Mouse (Mus musculus) heart, embryonic 16.5 days (tissue): ENCODE measurements around the gene Spata16. TPM values are rescaled to one million over a fixed set of nuclear protein-coding genes. Genes with fewer than 3 reads are reported as not detected.
"Not testable (repeated sequence)": the region's sequence is repeated elsewhere in the genome, so short reads cannot be mapped to it uniquely, and the experiment has no call there.

ENCODE experiments used
- ATAC-seq: fragments of 200-750 bp; cut with Nextera tagmentation; replicated peaks from 2 replicates; pipeline ENCODE4 v1.8.0; 2017; ENCODE audit warnings: moderate number of reproducible peaks; ENCODE audit not compliant: insufficient read depth, low FRiP score; ENCODE audit errors: extremely low read depth
- H3K27ac ChIP-seq: fragments of 300-500 bp; sonication (generic); 2 replicates; pipeline ENCODE4 v1.5.1; 2014; ENCODE audit warnings: mild to moderate bottlenecking, low read length, control low read depth, moderate library complexity
- H3K27me3 ChIP-seq: fragments of 300-500 bp; sonication (generic); 2 replicates; pipeline ENCODE4 v1.6.1; 2014; ENCODE audit warnings: low read length, mixed read lengths; ENCODE audit not compliant: control insufficient read depth, insufficient read depth
- H3K36me3 ChIP-seq: fragments of 300-500 bp; sonication (generic); 2 replicates; pipeline ENCODE4 v1.6.1; 2014; ENCODE audit not compliant: control insufficient read depth, insufficient read depth
- H3K4me1 ChIP-seq: fragments of 300-500 bp; sonication (generic); 2 replicates; pipeline ENCODE4 v1.6.1; 2014; ENCODE audit warnings: low read length, mixed read lengths; ENCODE audit not compliant: control insufficient read depth, insufficient read depth
- H3K4me2 ChIP-seq: fragments of 300-500 bp; sonication (generic); 2 replicates; pipeline ENCODE4 v1.6.1; 2014; ENCODE audit warnings: low read depth, mild to moderate bottlenecking, control low read depth, low read length
- H3K4me3 ChIP-seq: fragments of 300-500 bp; sonication (generic); 2 replicates; pipeline ENCODE4 v1.5.1; 2014; ENCODE audit warnings: mild to moderate bottlenecking, control low read depth, low read length
- H3K9ac ChIP-seq: fragments of 300-500 bp; sonication (generic); 2 replicates; pipeline ENCODE4 v1.6.1; 2014; ENCODE audit warnings: low read length, control low read depth
- H3K9me3 ChIP-seq: fragments of 300-500 bp; sonication (generic); replicated peaks from 2 replicates; pipeline ENCODE4 v1.6.1; 2016; ENCODE audit warnings: low read length; ENCODE audit not compliant: control insufficient read depth
- WGBS: fragments of 180-500 bp; shearing (Covaris S2); extraction: QIAGEN DNeasy Blood & Tissue Kit; methylation state at CpG from one replicate; pipeline ENCODE4 v1.1.7; 2014; 5-methylcytosine and 5-hydroxymethylcytosine counted together
- polyA plus RNA-seq: library from polyadenylated mRNA; unstranded; fragments of >200 nt; fragmentation: Nextera tagmentation; extraction: Ambion mirVana; gene quantifications from 2 replicates; pipeline ENCODE4 v1.2.1, GENCODE M21; 2015

Gene Spata16
- polyA plus RNA-seq, 1 experiment from 2014 or later = not detected

DNA sequence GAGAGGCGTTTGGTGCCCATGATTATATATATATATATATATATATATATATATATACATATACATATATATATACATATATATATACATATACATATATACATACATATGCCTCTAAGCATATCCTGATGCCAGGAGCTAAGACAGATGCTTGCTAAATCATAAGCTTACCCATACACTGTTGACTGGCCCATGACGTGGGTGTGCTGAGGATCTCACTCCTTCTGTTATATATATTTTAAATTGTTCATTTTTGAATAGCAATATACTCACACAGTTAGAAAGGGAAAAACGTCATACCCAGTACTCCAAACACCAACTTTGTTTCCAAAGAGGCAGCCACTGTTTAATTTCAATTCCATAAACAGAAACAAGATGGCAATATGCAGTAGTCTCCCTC lies 48.4 kb downstream of the Spata16 start:
- H3K4me1 ChIP-seq = no peaks in the 10 kb centered on the region
- ATAC-seq = no peak
- H3K27me3 ChIP-seq = no peaks in the 10 kb centered on the region
- no peaks in the 10 kb centered on the region for H3K36me3 ChIP-seq
- 68% methylated on average over 3 of the region's 3 CpGs for WGBS
- no peak overlapping the region for H3K9ac ChIP-seq
- no peak overlapping the region for H3K4me3 ChIP-seq
- H3K9me3 ChIP-seq = no peaks in the 10 kb centered on the region
- no peak overlapping the region for H3K4me2 ChIP-seq
- no peak overlapping the region for H3K27ac ChIP-seq

DNA sequence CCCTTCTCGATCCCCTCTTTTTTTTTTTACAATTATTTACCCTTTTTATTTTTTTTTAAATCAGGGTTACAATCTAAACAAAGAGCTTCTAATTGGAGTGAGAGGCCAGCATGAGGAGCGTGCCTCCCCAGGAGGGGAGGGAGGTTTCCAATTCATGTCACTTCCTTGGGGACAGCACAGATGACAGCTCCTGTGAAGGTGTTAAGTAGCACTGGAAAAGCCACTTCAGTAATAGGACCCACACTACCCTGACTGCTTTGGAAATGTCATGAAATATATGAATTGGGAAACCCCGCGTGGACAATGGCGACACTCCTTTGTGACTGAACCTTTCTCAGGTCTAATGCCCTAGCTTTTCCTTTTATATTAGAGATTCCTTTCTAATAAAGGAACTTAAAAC lies 72.1 kb downstream of the Spata16 start:
- ATAC-seq, H3K36me3 ChIP-seq, H3K27ac ChIP-seq, H3K4me1 ChIP-seq, H3K27me3 ChIP-seq, H3K9me3 ChIP-seq, H3K4me2 ChIP-seq, H3K9ac ChIP-seq, H3K4me3 ChIP-seq: not testable (repeated sequence)
- WGBS = 69% methylated on average over 5 of the region's 5 CpGs

DNA sequence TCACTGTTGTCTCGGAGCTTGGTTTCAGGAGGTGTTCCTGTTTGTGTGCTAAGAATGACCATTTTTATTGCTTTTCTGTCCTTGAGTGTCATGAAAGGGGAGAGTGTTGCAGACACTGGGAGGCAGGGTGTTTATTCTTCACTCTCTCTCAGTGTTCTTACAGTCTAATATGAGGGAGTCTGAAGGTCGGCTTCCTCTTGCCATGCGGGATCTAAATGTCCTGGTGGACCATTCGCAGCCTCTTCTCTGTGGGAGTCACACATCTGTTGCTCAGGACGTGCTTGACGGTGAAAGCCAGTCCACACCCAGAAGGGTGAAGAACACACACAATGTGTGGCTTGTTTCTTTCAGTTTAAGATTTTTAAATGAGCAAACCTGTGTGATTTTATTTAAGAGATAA lies 90.1 kb downstream of the Spata16 start:
- 62% methylated on average over 6 of the region's 6 CpGs for WGBS
- H3K9ac ChIP-seq = no peak overlapping the region
- ATAC-seq = no peak
- H3K27me3 ChIP-seq = no peaks in the 10 kb centered on the region
- no peaks in the 10 kb centered on the region for H3K36me3 ChIP-seq
- no peak overlapping the region for H3K27ac ChIP-seq
- H3K9me3 ChIP-seq = no peaks in the 10 kb centered on the region
- no peak overlapping the region for H3K4me3 ChIP-seq
- no peak overlapping the region for H3K4me2 ChIP-seq
- no peaks in the 10 kb centered on the region for H3K4me1 ChIP-seq

DNA sequence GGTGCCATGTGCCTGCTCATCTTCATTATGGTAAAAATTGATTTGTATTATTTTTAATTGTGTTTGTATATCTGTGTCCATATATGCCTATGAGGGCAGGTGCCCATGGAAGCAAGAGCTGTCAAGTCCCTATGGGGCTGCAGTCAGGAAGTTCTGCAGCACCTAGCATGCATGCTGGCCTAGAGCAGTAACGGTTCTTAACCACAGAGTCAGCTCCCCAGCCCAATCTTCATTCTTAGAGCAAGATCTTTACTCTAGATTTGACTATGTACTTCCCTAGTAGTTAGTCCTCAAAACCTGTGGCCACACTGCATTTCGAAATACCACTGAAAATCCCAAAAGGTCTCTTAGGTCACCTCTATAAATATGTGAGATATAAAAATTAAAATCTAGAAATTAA lies 113.1 kb downstream of the Spata16 start:
- no peak overlapping the region for H3K9ac ChIP-seq
- no peaks in the 10 kb centered on the region for H3K4me1 ChIP-seq
- no peak overlapping the region for H3K4me3 ChIP-seq
- no peak overlapping the region for H3K4me2 ChIP-seq
- no peaks in the 10 kb centered on the region for H3K27me3 ChIP-seq
- no peak overlapping the region for H3K27ac ChIP-seq
- ATAC-seq = no peak
- H3K36me3 ChIP-seq = no peaks in the 10 kb centered on the region
- H3K9me3 ChIP-seq = no peaks in the 10 kb centered on the region
- 72% methylated on average over 2 of the region's 2 CpGs for WGBS

DNA sequence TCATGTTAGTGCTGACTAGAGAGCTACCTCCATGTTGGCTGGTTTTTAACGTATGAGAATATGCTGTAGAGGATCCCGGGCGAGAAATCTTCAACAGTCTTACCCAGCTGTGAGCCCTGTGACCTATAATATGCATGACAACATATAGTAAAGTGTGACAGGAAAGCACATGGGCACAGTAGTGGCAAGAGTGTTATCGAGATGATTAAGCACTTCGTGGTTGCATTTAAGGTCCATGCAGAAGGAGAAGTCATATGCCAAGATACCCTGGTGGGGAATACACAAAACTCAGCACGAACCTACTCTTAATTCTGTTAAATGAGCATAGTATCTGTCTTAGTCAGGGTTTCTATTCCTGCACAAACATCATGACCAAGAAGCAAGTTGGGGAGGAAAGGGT lies 115.0 kb downstream of the Spata16 start:
- Histone ChIP-seq H3K9ac (no peak overlapping the region), H3K9me3 (no peaks in the 10 kb centered on the region), H3K36me3 (no peaks in the 10 kb centered on the region), H3K4me1 (no peaks in the 10 kb centered on the region), H3K27ac (no peak overlapping the region), H3K27me3 (no peaks in the 10 kb centered on the region), H3K4me3 (no peak overlapping the region), H3K4me2 (no peak overlapping the region)
- no peak for ATAC-seq
- 78% methylated on average over 6 of the region's 6 CpGs for WGBS

DNA sequence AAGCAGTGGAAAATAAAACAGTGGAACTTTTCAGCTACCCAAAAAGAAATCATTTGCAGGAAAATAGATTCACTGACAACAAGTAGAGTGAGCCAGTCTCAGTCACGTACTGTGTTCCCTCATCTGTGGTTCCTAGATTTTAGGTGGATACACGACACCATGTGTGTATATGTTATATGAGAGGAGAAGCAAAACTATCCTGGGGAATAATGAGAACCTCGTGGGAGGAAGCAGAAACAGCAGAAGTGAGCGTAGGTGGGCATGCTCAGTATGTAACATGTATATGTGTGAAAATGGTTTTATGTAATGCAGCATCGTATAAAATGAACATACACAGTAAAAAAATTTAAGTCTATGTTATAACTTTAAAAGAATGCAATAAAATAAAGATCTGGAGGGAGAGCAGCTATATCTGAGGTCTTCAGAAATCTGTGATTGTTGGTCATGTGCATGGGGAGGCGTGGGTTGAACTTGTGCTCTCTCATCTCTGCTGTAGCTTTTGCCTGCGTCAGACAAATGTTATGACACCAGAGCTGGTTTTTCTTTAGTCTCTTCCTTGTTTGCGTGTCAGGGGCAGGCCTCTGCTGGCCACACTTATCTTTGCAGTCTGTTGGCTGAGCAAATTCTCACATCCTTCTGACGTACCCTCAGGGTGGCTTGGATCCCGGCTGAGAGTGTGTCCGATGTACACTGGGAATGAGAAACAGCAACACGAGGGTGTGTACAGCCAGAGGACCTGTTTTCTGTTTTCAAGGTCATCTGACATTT lies 156.1 kb downstream of the Spata16 start:
- no peak overlapping the region for H3K9ac ChIP-seq
- no peak for ATAC-seq
- H3K4me1 ChIP-seq = no peaks in the 10 kb centered on the region
- no peak overlapping the region for H3K4me2 ChIP-seq
- WGBS = 75% methylated on average over 12 of the region's 12 CpGs
- no peak overlapping the region for H3K27ac ChIP-seq
- H3K4me3 ChIP-seq = no peak overlapping the region
- H3K36me3 ChIP-seq = no peaks in the 10 kb centered on the region
- H3K27me3 ChIP-seq = no peaks in the 10 kb centered on the region
- no peaks in the 10 kb centered on the region for H3K9me3 ChIP-seq

DNA sequence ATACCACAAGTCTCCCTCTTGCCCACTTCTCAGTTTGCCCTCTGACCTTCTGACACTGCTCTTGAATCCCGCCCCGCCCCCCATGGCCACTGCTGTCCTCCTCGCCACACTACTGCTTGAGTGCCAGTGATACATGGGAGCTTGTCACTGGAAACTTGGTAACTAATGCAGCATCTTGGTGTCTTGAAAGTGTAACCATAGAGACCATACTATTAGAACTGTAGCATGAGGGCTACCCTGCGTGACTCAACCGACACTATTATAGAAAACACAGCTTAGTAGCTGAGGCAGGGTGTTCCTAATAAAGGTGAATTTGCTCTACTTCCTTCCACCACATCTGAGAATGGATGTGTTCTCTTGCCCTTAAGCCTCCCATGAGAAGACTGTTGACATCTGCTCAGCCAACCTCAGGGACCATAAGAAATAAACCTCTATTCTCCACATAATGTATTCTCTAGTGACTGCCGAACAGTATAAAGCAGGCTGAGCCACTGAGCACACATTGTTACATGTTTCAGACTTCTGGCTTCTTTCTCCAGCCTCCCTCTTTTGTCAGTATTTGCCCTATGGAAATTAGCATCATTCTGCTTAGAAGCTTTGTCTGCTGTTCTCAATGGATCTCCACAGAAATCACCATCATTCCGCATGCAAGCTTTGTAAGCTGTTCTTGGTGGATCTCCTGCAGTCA lies 158.6 kb downstream of the Spata16 start:
- Histone ChIP-seq H3K36me3 (no peaks in the 10 kb centered on the region), H3K4me3 (no peak overlapping the region), H3K4me2 (no peak overlapping the region), H3K9me3 (no peaks in the 10 kb centered on the region), H3K27me3 (no peaks in the 10 kb centered on the region), H3K9ac (no peak overlapping the region), H3K27ac (no peak overlapping the region), H3K4me1 (no peaks in the 10 kb centered on the region)
- no peak for ATAC-seq
- 88% methylated on average over 7 of the region's 7 CpGs for WGBS

DNA sequence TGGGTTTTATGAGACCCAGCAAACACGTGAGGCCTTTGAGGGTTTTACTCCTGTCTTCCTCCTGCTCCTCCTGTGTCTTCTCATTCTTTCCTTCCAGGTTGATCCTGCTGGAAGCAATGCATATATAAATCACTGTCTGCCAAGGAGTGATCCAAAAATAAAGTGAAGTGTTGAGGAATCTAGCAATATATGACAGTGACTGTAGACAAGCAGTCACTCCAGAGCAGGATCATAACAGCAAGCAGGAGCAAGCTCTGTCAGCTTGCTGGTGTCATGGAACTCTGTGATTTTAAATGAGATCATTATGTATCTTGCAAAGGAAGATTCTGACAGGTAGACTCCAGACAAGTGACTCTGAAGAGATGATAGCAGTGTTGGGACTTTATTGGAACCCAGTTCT lies 159.5 kb downstream of the Spata16 start:
- Histone ChIP-seq H3K36me3 (no peaks in the 10 kb centered on the region), H3K9ac (no peak overlapping the region), H3K4me2 (no peak overlapping the region), H3K27ac (no peak overlapping the region), H3K9me3 (no peaks in the 10 kb centered on the region), H3K4me3 (no peak overlapping the region), H3K27me3 (no peaks in the 10 kb centered on the region), H3K4me1 (no peaks in the 10 kb centered on the region)
- no peak for ATAC-seq
- WGBS = 63% methylated on average over 1 of the region's 1 CpGs

DNA sequence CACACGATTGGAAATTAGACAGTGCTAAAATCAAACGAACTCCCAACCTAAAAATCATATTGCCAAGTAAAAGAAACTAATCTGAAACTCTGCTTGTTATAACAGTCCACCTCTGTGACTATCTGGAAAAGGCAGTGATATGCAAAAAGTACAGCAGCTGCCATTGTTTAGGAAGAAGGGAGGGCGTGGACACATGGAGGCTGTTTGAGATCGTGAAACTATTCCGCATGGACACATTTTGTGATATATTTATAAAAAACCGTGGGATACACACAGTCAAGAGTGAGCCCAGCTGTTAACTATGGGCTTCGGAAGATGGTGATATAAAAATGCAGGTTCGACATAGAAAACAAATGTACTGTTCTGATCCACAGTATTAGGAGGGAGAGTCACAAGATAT lies 176.9 kb downstream of the Spata16 start:
- no peak overlapping the region for H3K4me2 ChIP-seq
- no peaks in the 10 kb centered on the region for H3K9me3 ChIP-seq
- H3K27ac ChIP-seq = no peak overlapping the region
- H3K9ac ChIP-seq = no peak overlapping the region
- ATAC-seq = no peak
- WGBS = 68% methylated on average over 8 of the region's 8 CpGs
- no peaks in the 10 kb centered on the region for H3K4me1 ChIP-seq
- no peak overlapping the region for H3K4me3 ChIP-seq
- H3K36me3 ChIP-seq = no peaks in the 10 kb centered on the region
- H3K27me3 ChIP-seq = no peaks in the 10 kb centered on the region
